Comparison of ENCODE assay signal across 9 mouse cellular contexts in the genomic region with DNA sequence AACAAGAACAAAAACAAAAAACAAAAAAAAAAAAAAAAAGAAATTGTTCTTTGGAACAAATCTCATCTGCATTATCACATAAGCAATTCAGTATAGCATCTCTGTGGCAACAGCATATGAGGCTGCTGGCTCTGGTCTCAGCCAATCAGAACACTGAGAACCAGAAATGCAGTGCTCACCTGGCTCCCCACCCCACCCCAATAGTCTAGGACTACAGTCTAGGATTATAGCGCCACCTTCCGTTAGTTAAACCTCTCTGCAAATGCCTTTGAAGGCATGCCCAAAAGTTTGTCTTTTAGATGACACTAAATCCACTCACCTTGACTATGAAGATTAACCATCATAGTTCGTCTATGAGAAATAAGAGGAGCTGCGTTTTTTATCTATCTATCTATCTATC. TPM values are rescaled to one million over a fixed set of nuclear protein-coding genes. Genes with fewer than 3 reads are reported as not detected.
DNase-seq lines count a peak whose midpoint lies in the region; ATAC-seq lines count a peak whose summit lies in the region.
"Had no signal": no experiment of that assay in that cellular context is flagged by ENCODE, and none has a peak within 500 bp of the region (broad histone marks: within the 10 kb centered on the region; RNA-seq: fewer than 3 reads in every experiment).

No protein-coding gene starts in this region.

- H3K9me3 ChIP-seq in intestine, embryonic 15.5 days: no peaks in the 10 kb centered on the region
- H3K9me3 ChIP-seq: stomach, embryonic 15.5 days had no signal

- H3K27me3 ChIP-seq in intestine, embryonic 15.5 days (replicated peaks): no peaks in the 10 kb centered on the region
- H3K27me3 ChIP-seq: stomach, embryonic 15.5 days had no signal

- no peak overlapping the region for H3K9ac ChIP-seq in intestine, embryonic 15.5 days
- H3K9ac ChIP-seq: stomach, embryonic 15.5 days had no signal

- WGBS in intestine, embryonic 15.5 days: 26% methylated on average over 4 of the region's 4 CpGs

- no peak overlapping the region for H3K4me3 ChIP-seq in intestine, embryonic 15.5 days (replicated peaks)
- H3K4me3 ChIP-seq: stomach, embryonic 15.5 days had no signal

- peak; percentile 59 for ATAC-seq in activated CD4-positive, CD25-positive, alpha-beta regulatory T cell, adult 4 months
- peak; percentile 67 for ATAC-seq in intestine, embryonic 15.5 days

- no peak overlapping the region for H3K4me2 ChIP-seq in intestine, embryonic 15.5 days (replicated peaks)
- H3K4me2 ChIP-seq: stomach, embryonic 15.5 days had no signal

- H3K27ac ChIP-seq in intestine, embryonic 15.5 days: no peak overlapping the region
- H3K27ac ChIP-seq: stomach, embryonic 15.5 days had no signal

- H3K36me3 ChIP-seq in intestine, embryonic 15.5 days: no peaks in the 10 kb centered on the region
- H3K36me3 ChIP-seq: stomach, embryonic 15.5 days had no signal

- DNase-seq in lung, postnatal 36 days: peak; percentile 39
- no peak for DNase-seq in lung, postnatal 4 days
- DNase-seq in thymus, postnatal 25 days: peak; percentile 10
- no peak for DNase-seq in right cerebral cortex, postnatal 10 days (ENCODE audit: low spot score in 2 of 2)
- DNase-seq in adrenal gland, postnatal 10 days: no peak

- H3K4me1 ChIP-seq in intestine, embryonic 15.5 days (replicated peaks): no peaks in the 10 kb centered on the region
- H3K4me1 ChIP-seq: stomach, embryonic 15.5 days had no signal

RNA-seq across cellular contexts. Expression of gene Trim26, which starts 11.4 kb away (rescaled TPM):
- 10 to 100 TPM; 42.4 to 71.8 TPM for polyA plus RNA-seq in activated CD4-positive, CD25-positive, alpha-beta regulatory T cell, adult 4 months (2017; shearing (Covaris generic))
- polyA plus RNA-seq in intestine, embryonic 15.5 days (2015; fragmentation: Nextera tagmentation; extraction: Ambion mirVana): 38.0 and 41.5 TPM in 2 replicates
- 10 to 100 TPM; 43.1 to 49.5 TPM for total RNA-seq in adrenal gland, postnatal 10 days (2021)

RNA-seq across cellular contexts. Expression of gene H2-M10.6, which starts 13.6 kb away (rescaled TPM):
- polyA plus RNA-seq in activated CD4-positive, CD25-positive, alpha-beta regulatory T cell, adult 4 months (2017; shearing (Covaris generic)): not detected
- polyA plus RNA-seq in intestine, embryonic 15.5 days (2015; fragmentation: Nextera tagmentation; extraction: Ambion mirVana): not detected in 2 replicates
- total RNA-seq in adrenal gland, postnatal 10 days (2021): not detected
- polyA plus RNA-seq: limb, embryonic 14.5 days; stomach, embryonic 15.5 days had no signal

RNA-seq across cellular contexts. Expression of gene Trim15, which starts 41.5 kb away (rescaled TPM):
- polyA plus RNA-seq in activated CD4-positive, CD25-positive, alpha-beta regulatory T cell, adult 4 months (2017; shearing (Covaris generic)): not detected
- 4.6 and 6.1 TPM in 2 replicates for polyA plus RNA-seq in intestine, embryonic 15.5 days (2015; fragmentation: Nextera tagmentation; extraction: Ambion mirVana)
- not detected for total RNA-seq in adrenal gland, postnatal 10 days (2021)

RNA-seq across cellular contexts. Expression of gene Trim10, which starts 43.8 kb away (rescaled TPM):
- under 1 TPM in 1 of 2 experiments, not detected in 1; 0.20 TPM for polyA plus RNA-seq in activated CD4-positive, CD25-positive, alpha-beta regulatory T cell, adult 4 months (2017; shearing (Covaris generic))
- 4.8 and 5.2 TPM in 2 replicates for polyA plus RNA-seq in intestine, embryonic 15.5 days (2015; fragmentation: Nextera tagmentation; extraction: Ambion mirVana)
- 1 to 10 TPM; 2.1 to 5.4 TPM for total RNA-seq in adrenal gland, postnatal 10 days (2021)

RNA-seq across cellular contexts. Expression of gene H2-M10.5, which starts 52.8 kb away (rescaled TPM):
- not detected for polyA plus RNA-seq in activated CD4-positive, CD25-positive, alpha-beta regulatory T cell, adult 4 months (2017; shearing (Covaris generic))
- polyA plus RNA-seq in intestine, embryonic 15.5 days (2015; fragmentation: Nextera tagmentation; extraction: Ambion mirVana): not detected in 2 replicates
- not detected for total RNA-seq in adrenal gland, postnatal 10 days (2021)
- polyA plus RNA-seq: limb, embryonic 14.5 days; stomach, embryonic 15.5 days had no signal

Comparison
In these comparisons a context has a peak if more than half of its experiments do, and no peak if none do; other contexts are left out.
1. DNase-seq: peak in lung, postnatal 36 days (single experiment) and thymus, postnatal 25 days (single experiment); none in lung, postnatal 4 days (0 of 2), right cerebral cortex, postnatal 10 days (0 of 2) and adrenal gland, postnatal 10 days (single experiment).